In genomic region chr6:114898949-114899348, GRCm38 (mm10) we compare ENCODE assay signal across 13 mouse cellular contexts.
DNase-seq lines count a peak whose midpoint lies in the region; ATAC-seq and TF ChIP-seq lines count a peak whose summit lies in the region.
"Had no signal": no experiment of that assay in that cellular context is flagged by ENCODE, and none has a peak within 500 bp of the region (broad histone marks: within the 10 kb centered on the region; RNA-seq: fewer than 3 reads in every experiment).

No protein-coding gene starts in this region.

- H3K9ac ChIP-seq in hindbrain, embryonic 12.5 days, result no peak overlapping the region
- H3K9ac ChIP-seq in hindbrain, embryonic 11.5 days (ENCODE audit: low read depth, low read length), result no peak overlapping the region
- H3K9ac ChIP-seq in lung, postnatal 0 days (replicated peaks; ENCODE audit: low read depth), result no peak overlapping the region
- H3K9ac ChIP-seq: heart, embryonic 12.5 days had no signal

- H3K4me1 ChIP-seq in hindbrain, embryonic 12.5 days, result peaks cover 59% of the 10 kb centered on the region
- peaks cover 14% of the 10 kb centered on the region for H3K4me1 ChIP-seq in hindbrain, embryonic 11.5 days (replicated peaks; ENCODE audit: control insufficient read depth, insufficient read depth, low read length)
- H3K4me1 ChIP-seq in lung, postnatal 0 days (ENCODE audit: insufficient read depth, low read depth, low read length), result peaks cover 44% of the 10 kb centered on the region
- peaks cover 61% of the 10 kb centered on the region for H3K4me1 ChIP-seq in limb, embryonic 10.5 days

- no peak overlapping the region for H3K4me2 ChIP-seq in hindbrain, embryonic 12.5 days (replicated peaks)
- H3K4me2 ChIP-seq in hindbrain, embryonic 11.5 days (replicated peaks; ENCODE audit: low read depth, low read length), result no peak overlapping the region
- H3K4me2 ChIP-seq in lung, postnatal 0 days (replicated peaks; ENCODE audit: low read depth, low read length), result no peak overlapping the region

- no peak for DNase-seq in hindbrain, embryonic 11.5 days (ENCODE audit: low spot score)
- no peak for DNase-seq in lung, postnatal 0 days (ENCODE audit: low spot score)
- no peak for DNase-seq in lung, adult 18-20 months
- no peak for DNase-seq in limb, embryonic 10.5 days (ENCODE audit: low spot score)
- DNase-seq in ovary, postnatal 36 days (ENCODE audit: low spot score), result no peak
- no peak for DNase-seq in adrenal gland, postnatal 10 days
- DNase-seq: cerebellum, adult 9-10 months; kidney, adult 8-10 months; lung, postnatal 36 days; right cerebral cortex, postnatal 14 days had no signal

- WGBS in hindbrain, embryonic 12.5 days, result 95% methylated on average over 4 of the region's 4 CpGs
- WGBS in hindbrain, embryonic 11.5 days, result 95% methylated on average over 4 of the region's 4 CpGs
- 82% methylated on average over 4 of the region's 4 CpGs for WGBS in lung, postnatal 0 days
- 93% methylated on average over 4 of the region's 4 CpGs for WGBS in limb, embryonic 10.5 days

- peak overlapping the region; percentile 75 for H3K27ac ChIP-seq in hindbrain, embryonic 12.5 days
- no peak overlapping the region for H3K27ac ChIP-seq in hindbrain, embryonic 11.5 days (ENCODE audit: low read depth, low read length)
- peak overlapping the region; percentile 48; the same call in 1 of the 2 replicates for H3K27ac ChIP-seq in lung, postnatal 0 days (ENCODE audit: low read length)
- H3K27ac ChIP-seq in limb, embryonic 10.5 days, result peak overlapping the region; percentile 86

- ATAC-seq in hindbrain, embryonic 12.5 days (ENCODE audit: low FRiP score), result no peak
- ATAC-seq in hindbrain, embryonic 11.5 days (ENCODE audit: low FRiP score), result no peak
- ATAC-seq in lung, postnatal 0 days, result no peak
- ATAC-seq in common myeloid progenitor, adult 5-6 weeks (replicated peaks; ENCODE audit: low read depth, poor library complexity, severe bottlenecking), result peak; percentile 71

- no peaks in the 10 kb centered on the region for H3K9me3 ChIP-seq in hindbrain, embryonic 12.5 days (replicated peaks)
- no peaks in the 10 kb centered on the region for H3K9me3 ChIP-seq in hindbrain, embryonic 11.5 days (ENCODE audit: control insufficient read depth, low read length)
- no peaks in the 10 kb centered on the region for H3K9me3 ChIP-seq in lung, postnatal 0 days (ENCODE audit: low read length)
- no peaks in the 10 kb centered on the region for H3K9me3 ChIP-seq in limb, embryonic 10.5 days (replicated peaks)
- H3K9me3 ChIP-seq: heart, embryonic 12.5 days had no signal

- no peaks in the 10 kb centered on the region for H3K27me3 ChIP-seq in hindbrain, embryonic 12.5 days
- H3K27me3 ChIP-seq in hindbrain, embryonic 11.5 days (ENCODE audit: control insufficient read depth, insufficient read depth, low read length), result no peaks in the 10 kb centered on the region
- H3K27me3 ChIP-seq in lung, postnatal 0 days (replicated peaks; ENCODE audit: insufficient read depth, low read length), result no peaks in the 10 kb centered on the region
- no peaks in the 10 kb centered on the region for H3K27me3 ChIP-seq in limb, embryonic 10.5 days (ENCODE audit: low read depth, poor library complexity, severe bottlenecking)
- H3K27me3 ChIP-seq: heart, embryonic 12.5 days had no signal

- no peak for TF ChIP-seq EP300 in lung, postnatal 0 days (IDR thresholded peaks at IDR 0.05)

- no peak for TF ChIP-seq CTCF in lung, postnatal 0 days (IDR thresholded peaks at IDR 0.05)

- no peak overlapping the region for H3K4me3 ChIP-seq in hindbrain, embryonic 12.5 days
- no peak overlapping the region for H3K4me3 ChIP-seq in hindbrain, embryonic 11.5 days (ENCODE audit: low read depth, low read length)
- no peak overlapping the region for H3K4me3 ChIP-seq in lung, postnatal 0 days (ENCODE audit: low read depth, low read length)
- H3K4me3 ChIP-seq in limb, embryonic 10.5 days, result no peak overlapping the region
- H3K4me3 ChIP-seq: heart, embryonic 12.5 days had no signal

- H3K36me3 ChIP-seq in hindbrain, embryonic 12.5 days, result peaks cover 3% of the 10 kb centered on the region; the same call in 1 of the 2 replicates
- no peaks in the 10 kb centered on the region for H3K36me3 ChIP-seq in hindbrain, embryonic 11.5 days (ENCODE audit: control insufficient read depth, insufficient read depth, low read length)
- H3K36me3 ChIP-seq in lung, postnatal 0 days (ENCODE audit: insufficient read depth, low read length), result no peaks in the 10 kb centered on the region
- H3K36me3 ChIP-seq in limb, embryonic 10.5 days, result peaks cover 48% of the 10 kb centered on the region
